Comparison of ENCODE assay signal across 27 mouse cellular contexts in the genomic region with DNA sequence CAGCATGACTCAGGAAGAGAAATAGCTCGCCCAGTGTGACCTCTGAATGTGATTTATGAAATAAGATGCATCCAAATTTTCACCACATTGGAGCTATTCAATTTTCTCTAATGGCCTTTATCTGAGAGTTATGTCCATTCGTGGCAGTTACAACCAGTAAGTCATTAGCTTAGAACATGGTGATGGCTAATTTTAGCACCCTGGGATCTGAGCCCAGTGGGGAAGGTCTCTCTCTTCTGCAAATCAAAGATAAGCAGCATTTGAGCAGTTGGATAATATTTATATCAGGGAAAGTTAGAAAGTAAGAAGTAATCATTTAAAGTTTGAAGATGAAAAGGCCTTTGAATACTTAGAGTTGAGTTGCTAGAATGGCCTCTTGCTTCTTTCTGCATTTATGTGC. TPM values are rescaled to one million over a fixed set of nuclear protein-coding genes. Genes with fewer than 3 reads are reported as not detected.
A peak's percentile ranks its signal among the peaks of the same experiment; 100 is the strongest.
DNase-seq lines count a peak whose midpoint lies in the region; ATAC-seq and TF ChIP-seq lines count a peak whose summit lies in the region.
"Had no signal": no experiment of that assay in that cellular context is flagged by ENCODE, and none has a peak within 500 bp of the region (broad histone marks: within the 10 kb centered on the region; RNA-seq: fewer than 3 reads in every experiment).

No protein-coding gene starts in this region.

- H3K9me3 ChIP-seq in kidney, postnatal 0 days (replicated peaks; ENCODE audit: low read length), result no peaks in the 10 kb centered on the region
- H3K9me3 ChIP-seq in hindbrain, embryonic 12.5 days (replicated peaks), result no peaks in the 10 kb centered on the region
- H3K9me3 ChIP-seq: hindbrain, embryonic 13.5 days; limb, embryonic 12.5 days; midbrain, embryonic 13.5 days had no signal

- H3K27me3 ChIP-seq in kidney, postnatal 0 days (ENCODE audit: insufficient read depth, low read length), result no peaks in the 10 kb centered on the region
- no peaks in the 10 kb centered on the region for H3K27me3 ChIP-seq in hindbrain, embryonic 12.5 days
- H3K27me3 ChIP-seq: hindbrain, embryonic 13.5 days; limb, embryonic 12.5 days; midbrain, embryonic 13.5 days had no signal

- WGBS in kidney, postnatal 0 days, result 44% methylated on average over 2 of the region's 2 CpGs
- 68% methylated on average over 2 of the region's 2 CpGs for WGBS in hindbrain, embryonic 12.5 days

- no peak for TF ChIP-seq CTCF in kidney, postnatal 0 days (IDR thresholded peaks at IDR 0.05; ENCODE audit: low read depth)

- H3K4me3 ChIP-seq in kidney, postnatal 0 days (replicated peaks; ENCODE audit: low read depth, low read length), result no peak overlapping the region
- H3K4me3 ChIP-seq in hindbrain, embryonic 12.5 days, result no peak overlapping the region
- H3K4me3 ChIP-seq: hindbrain, embryonic 13.5 days; limb, embryonic 12.5 days; midbrain, embryonic 13.5 days had no signal

- no peak for ATAC-seq in kidney, postnatal 0 days (replicated peaks; ENCODE audit: low FRiP score, low read depth)
- no peak for ATAC-seq in hindbrain, embryonic 12.5 days (ENCODE audit: low FRiP score)
- ATAC-seq: forebrain, embryonic 14.5 days; liver, postnatal 0 days; midbrain, embryonic 13.5 days had no signal

- H3K36me3 ChIP-seq in kidney, postnatal 0 days (ENCODE audit: insufficient read depth, low read length), result no peaks in the 10 kb centered on the region
- no peaks in the 10 kb centered on the region for H3K36me3 ChIP-seq in hindbrain, embryonic 12.5 days
- H3K36me3 ChIP-seq: hindbrain, embryonic 13.5 days; limb, embryonic 12.5 days; midbrain, embryonic 13.5 days had no signal

- no peak overlapping the region for H3K4me2 ChIP-seq in kidney, postnatal 0 days (ENCODE audit: low read length)
- no peak overlapping the region for H3K4me2 ChIP-seq in hindbrain, embryonic 12.5 days (replicated peaks)
- H3K4me2 ChIP-seq: hindbrain, embryonic 13.5 days; limb, embryonic 12.5 days; liver, embryonic 11.5 days; midbrain, embryonic 13.5 days had no signal

- no peak overlapping the region for H3K27ac ChIP-seq in kidney, postnatal 0 days
- H3K27ac ChIP-seq in hindbrain, embryonic 12.5 days, result no peak overlapping the region
- H3K27ac ChIP-seq: hindbrain, embryonic 13.5 days; limb, embryonic 12.5 days; midbrain, embryonic 13.5 days had no signal

- H3K4me1 ChIP-seq in kidney, postnatal 0 days (replicated peaks; ENCODE audit: insufficient read depth, low read length), result no peaks in the 10 kb centered on the region
- no peaks in the 10 kb centered on the region for H3K4me1 ChIP-seq in hindbrain, embryonic 12.5 days
- H3K4me1 ChIP-seq: hindbrain, embryonic 13.5 days; limb, embryonic 12.5 days; midbrain, embryonic 13.5 days had no signal

- DNase-seq in adrenal gland, postnatal 36 days, result peak; percentile 29 to 30
- DNase-seq in adrenal gland, postnatal 25 days, result no peak
- peak; percentile 19 for DNase-seq in kidney, postnatal 0 days (ENCODE audit: low spot score)
- DNase-seq in kidney, postnatal 14 days, result no peak
- DNase-seq in adipocyte (ENCODE audit: low spot score), result peak; percentile 10
- DNase-seq in heart, postnatal 10 days, result peak; percentile 34 to 35
- no peak for DNase-seq in urinary bladder, postnatal 25 days (ENCODE audit: low spot score)
- DNase-seq: cerebellum, adult 18-20 months; cerebellum, postnatal 14 days; embryo, embryonic 11 days; gastrocnemius, postnatal 10 days; kidney, adult 8-10 months; kidney, postnatal 36 days; liver, postnatal 0 days; lung, postnatal 14 days; right cerebral cortex, postnatal 14 days; spleen, adult 18-20 months had no signal

- intact Hi-C loops in heart, postnatal 10 days (cut with DNase I), result no loop called here

- no peak overlapping the region for H3K9ac ChIP-seq in kidney, postnatal 0 days (ENCODE audit: low read depth, low read length)
- no peak overlapping the region for H3K9ac ChIP-seq in hindbrain, embryonic 12.5 days
- H3K9ac ChIP-seq: hindbrain, embryonic 13.5 days; limb, embryonic 12.5 days; liver, postnatal 0 days; midbrain, embryonic 13.5 days had no signal

RNA-seq across cellular contexts. Expression of gene Insc, which starts 19.2 kb away (rescaled TPM):
- total RNA-seq in adrenal gland, postnatal 36 days (2021), result 1 to 10 TPM; 1.3 TPM
- 1.5 and 2.6 TPM in 2 replicates for total RNA-seq in adrenal gland, postnatal 25 days (2021)
- 3.5 and 4.2 TPM in 2 replicates for polyA plus RNA-seq in kidney, postnatal 0 days (2015; fragmentation: Nextera tagmentation; extraction: Ambion mirVana)
- 1 to 10 TPM; 1.1 to 1.2 TPM for total RNA-seq in heart, postnatal 10 days (2021)
- 3.1 and 5.2 TPM in 2 replicates for polyA plus RNA-seq in hindbrain, embryonic 12.5 days (2016; fragmentation: Nextera tagmentation; extraction: Ambion mirVana)
- total RNA-seq: granulocyte monocyte progenitor cell, adult 5-6 weeks; megakaryocyte, adult 5-6 weeks; monocyte, adult 5-6 weeks; neutrophil, adult 5-6 weeks had no signal

RNA-seq across cellular contexts. Expression of gene Calcb, which starts 44.2 kb away (rescaled TPM):
- not detected for total RNA-seq in adrenal gland, postnatal 36 days (2021)
- total RNA-seq in adrenal gland, postnatal 25 days (2021), result not detected in 2 replicates
- 0.14 TPM in 1 of 2 replicates, not detected in the other for polyA plus RNA-seq in kidney, postnatal 0 days (2015; fragmentation: Nextera tagmentation; extraction: Ambion mirVana)
- total RNA-seq in heart, postnatal 10 days (2021), result under 1 TPM; 0.47 to 0.74 TPM
- 0.40 TPM in 1 of 2 replicates, not detected in the other for polyA plus RNA-seq in hindbrain, embryonic 12.5 days (2016; fragmentation: Nextera tagmentation; extraction: Ambion mirVana)
- total RNA-seq: gastrocnemius, postnatal 10 days; granulocyte monocyte progenitor cell, adult 5-6 weeks; megakaryocyte, adult 5-6 weeks; monocyte, adult 5-6 weeks; neutrophil, adult 5-6 weeks had no signal
- polyA plus RNA-seq: forebrain, embryonic 14.5 days; limb, embryonic 12.5 days; liver, embryonic 11.5 days; liver, postnatal 0 days had no signal

Comparison
In these comparisons a context has a peak if more than half of its experiments do, and no peak if none do; other contexts are left out.
1. DNase-seq: peak in adrenal gland, postnatal 36 days (2 of 2), kidney, postnatal 0 days (single experiment), adipocyte (single experiment) and heart, postnatal 10 days (2 of 2); none in adrenal gland, postnatal 25 days (single experiment), kidney, postnatal 14 days (single experiment) and urinary bladder, postnatal 25 days (single experiment).